Mouse (Mus musculus): ENCODE results near the gene Abi3. TPM values are rescaled to one million over a fixed set of nuclear protein-coding genes. Genes with fewer than 3 reads are reported as not detected.

Gene Abi3
- total and polyA plus RNA-seq, 2 experiments from 2014 or later, result 1.1 to 1.5 TPM

DNA sequence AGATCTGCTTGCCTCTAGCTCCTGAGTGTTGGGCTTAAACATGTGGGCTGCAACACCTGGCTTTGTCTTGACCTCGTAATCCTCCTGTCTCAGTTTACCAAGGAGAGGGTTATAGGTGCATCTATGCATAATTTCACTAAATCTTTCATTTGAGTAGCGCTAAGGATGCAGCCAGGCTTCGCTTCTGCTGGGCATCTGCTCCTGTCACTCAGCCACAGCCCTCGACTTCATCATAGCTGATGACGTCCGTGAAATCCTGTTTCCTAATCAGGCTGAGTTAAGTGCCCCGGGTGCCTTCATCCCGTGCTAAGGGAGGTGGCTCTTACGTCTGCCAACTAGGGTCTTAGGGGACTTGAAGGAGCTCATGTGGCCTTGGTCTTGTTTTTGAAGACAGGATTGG lies 58.3 kb downstream of the Abi3 start:
- no peak for DNase-seq (ENCODE audit: low spot score)
- TF ChIP-seq CTCF (IDR thresholded peaks at IDR 0.05), result no peak
- 58% methylated on average over 9 of the region's 9 CpGs for WGBS

DNA sequence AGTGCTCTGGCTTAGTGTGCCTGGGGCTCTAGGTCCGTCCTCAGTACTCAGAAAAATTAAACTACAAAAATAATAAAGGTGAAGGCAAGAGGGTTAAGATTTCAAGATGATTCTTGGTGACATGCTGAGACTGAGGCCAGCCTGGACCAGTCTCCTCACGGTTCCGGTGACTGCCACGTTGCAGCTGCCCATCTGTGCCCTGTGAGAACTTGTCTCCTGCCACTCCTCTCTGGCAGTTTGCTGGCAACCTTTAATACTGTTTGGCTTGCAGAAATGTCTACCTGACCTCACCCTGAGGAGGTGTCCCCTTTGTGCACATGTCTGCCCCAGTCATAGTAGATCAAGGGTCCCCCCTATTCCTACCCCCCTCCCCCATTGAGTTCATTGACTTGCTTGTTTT lies 58.8 kb downstream of the Abi3 start:
- DNase-seq (ENCODE audit: low spot score) (no peak), ATAC-seq (ENCODE audit: low FRiP score) (no peak)
- Histone ChIP-seq H3K27ac (ENCODE audit: low read depth, low read length) (no peak overlapping the region), H3K27me3 (ENCODE audit: insufficient read depth, low read length) (no peaks in the 10 kb centered on the region), H3K9me3 (ENCODE audit: low read length) (no peaks in the 10 kb centered on the region), H3K36me3 (ENCODE audit: insufficient read depth, low read length) (no peaks in the 10 kb centered on the region), H3K9ac (replicated peaks; ENCODE audit: low read length, poor library complexity, severe bottlenecking) (no peak overlapping the region), H3K4me2 (ENCODE audit: low read depth, low read length, poor library complexity, severe bottlenecking) (no peak overlapping the region), H3K4me1 (ENCODE audit: insufficient read depth, low read length) (no peaks in the 10 kb centered on the region), H3K4me3 (ENCODE audit: low read depth, low read length) (no peak overlapping the region)
- 78% methylated on average over 4 of the region's 4 CpGs for WGBS
- no peak for TF ChIP-seq CTCF (IDR thresholded peaks at IDR 0.05)

More for the DNA sequence above, 58.3 kb downstream of the Abi3 start:
- Histone ChIP-seq H3K4me2 (ENCODE audit: low read depth, low read length, poor library complexity, severe bottlenecking) (no peak overlapping the region), H3K27me3 (ENCODE audit: insufficient read depth, low read length) (no peaks in the 10 kb centered on the region), H3K27ac (ENCODE audit: low read depth, low read length) (no peak overlapping the region), H3K9ac (replicated peaks; ENCODE audit: low read length, poor library complexity, severe bottlenecking) (no peak overlapping the region), H3K4me3 (ENCODE audit: low read depth, low read length) (no peak overlapping the region), H3K9me3 (ENCODE audit: low read length) (no peaks in the 10 kb centered on the region), H3K4me1 (ENCODE audit: insufficient read depth, low read length) (no peaks in the 10 kb centered on the region), H3K36me3 (ENCODE audit: insufficient read depth, low read length) (no peaks in the 10 kb centered on the region)
- ATAC-seq (ENCODE audit: low FRiP score), result no peak

DNA sequence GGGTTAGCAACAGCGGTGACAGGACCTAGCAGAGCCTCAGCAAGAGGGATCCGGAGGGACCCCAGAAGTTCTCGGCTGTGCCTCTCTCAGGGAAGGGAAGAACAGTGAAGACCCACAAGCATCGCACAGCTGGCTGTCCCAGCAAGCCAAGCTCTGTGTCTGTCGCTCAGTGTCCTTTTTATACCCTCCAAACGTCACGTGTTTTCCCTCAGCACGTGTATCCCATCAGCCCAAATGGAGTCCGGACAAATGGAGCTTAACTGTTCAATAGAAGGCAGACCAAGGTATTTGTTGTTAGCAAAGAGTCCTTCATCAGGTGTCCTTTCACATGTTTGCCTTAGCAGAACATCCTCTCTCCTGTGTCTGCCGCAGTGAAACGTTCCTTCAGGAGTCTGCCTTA lies 60.7 kb downstream of the Abi3 start:
- no peaks in the 10 kb centered on the region for H3K4me1 ChIP-seq (ENCODE audit: insufficient read depth, low read length)
- H3K9me3 ChIP-seq (ENCODE audit: low read length), result no peaks in the 10 kb centered on the region
- no peaks in the 10 kb centered on the region; the same call in 1 of the 2 replicates for H3K36me3 ChIP-seq (ENCODE audit: insufficient read depth, low read length)
- 80% methylated on average over 11 of the region's 11 CpGs for WGBS
- H3K27ac ChIP-seq (ENCODE audit: low read depth, low read length), result no peak overlapping the region
- H3K27me3 ChIP-seq (ENCODE audit: insufficient read depth, low read length), result no peaks in the 10 kb centered on the region
- H3K4me3 ChIP-seq (ENCODE audit: low read depth, low read length), result no peak overlapping the region
- no peak for TF ChIP-seq CTCF (IDR thresholded peaks at IDR 0.05)
- DNase-seq (ENCODE audit: low spot score) (no peak), ATAC-seq (ENCODE audit: low FRiP score) (no peak)
- no peak overlapping the region for H3K9ac ChIP-seq (replicated peaks; ENCODE audit: low read length, poor library complexity, severe bottlenecking)
- H3K4me2 ChIP-seq (ENCODE audit: low read depth, low read length, poor library complexity, severe bottlenecking), result no peak overlapping the region

DNA sequence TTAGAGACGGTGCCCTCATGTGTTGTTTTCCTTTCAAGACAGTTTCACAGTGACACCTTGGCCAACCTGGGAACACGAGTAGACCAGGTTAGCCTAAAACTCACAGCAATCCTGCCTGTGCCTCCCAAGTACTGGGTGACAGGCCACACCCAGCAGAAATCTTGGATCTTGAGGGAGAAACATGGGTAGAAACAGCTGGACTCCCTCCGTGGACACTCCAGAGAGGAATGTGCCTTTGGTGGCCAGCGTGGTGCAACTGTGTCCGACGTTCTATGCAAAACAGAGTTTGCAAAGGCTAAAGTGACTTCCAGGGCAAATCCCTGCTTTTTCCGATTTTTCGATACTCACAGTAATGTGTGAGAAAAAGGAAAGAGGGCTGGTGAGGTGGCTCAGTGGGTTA lies 61.8 kb downstream of the Abi3 start:
- DNase-seq (ENCODE audit: low spot score), result no peak
- Histone ChIP-seq H3K9me3 (ENCODE audit: low read length) (no peaks in the 10 kb centered on the region), H3K9ac (replicated peaks; ENCODE audit: low read length, poor library complexity, severe bottlenecking) (no peak overlapping the region), H3K36me3 (ENCODE audit: insufficient read depth, low read length) (no peaks in the 10 kb centered on the region; the same call in 1 of the 2 replicates), H3K4me2 (ENCODE audit: low read depth, low read length, poor library complexity, severe bottlenecking) (no peak overlapping the region), H3K4me1 (ENCODE audit: insufficient read depth, low read length) (no peaks in the 10 kb centered on the region), H3K4me3 (ENCODE audit: low read depth, low read length) (no peak overlapping the region), H3K27ac (ENCODE audit: low read depth, low read length) (no peak overlapping the region), H3K27me3 (ENCODE audit: insufficient read depth, low read length) (no peaks in the 10 kb centered on the region)
- ATAC-seq (ENCODE audit: low FRiP score), result no peak
- WGBS, result 93% methylated on average over 8 of the region's 8 CpGs
- TF ChIP-seq CTCF (IDR thresholded peaks at IDR 0.05), result no peak

Other genes with a start within 250 kb of the Abi3 start
- 132 and 137 TPM in 2 replicates for gene Phb, start 175.5 kb downstream of the Abi3 start, total RNA-seq (2014; rRNA removed)
- gene Phb, start 175.5 kb downstream of the Abi3 start, polyA plus RNA-seq (2015; fragmentation: Nextera tagmentation; extraction: Ambion mirVana), result 207 and 222 TPM in 2 replicates
- 25.3 and 25.7 TPM in 2 replicates for gene Zfp652, start 129.8 kb downstream of the Abi3 start, total RNA-seq (2014; rRNA removed)
- gene Zfp652, start 129.8 kb downstream of the Abi3 start, polyA plus RNA-seq (2015; fragmentation: Nextera tagmentation; extraction: Ambion mirVana), result 12.6 and 13.2 TPM in 2 replicates
- gene B130006D01Rik, start 118.9 kb downstream of the Abi3 start, total RNA-seq (2014; rRNA removed), result 0.66 and 2.1 TPM in 2 replicates
- 0.32 and 0.51 TPM in 2 replicates for gene B130006D01Rik, start 118.9 kb downstream of the Abi3 start, polyA plus RNA-seq (2015; fragmentation: Nextera tagmentation; extraction: Ambion mirVana)
- 0.85 and 2.1 TPM in 2 replicates for gene Phospho1, start 18.0 kb downstream of the Abi3 start, total RNA-seq (2014; rRNA removed)
- not detected in 2 replicates for gene Phospho1, start 18.0 kb downstream of the Abi3 start, polyA plus RNA-seq (2015; fragmentation: Nextera tagmentation; extraction: Ambion mirVana)
- 2.9 and 3.3 TPM in 2 replicates for gene Gngt2, start 5.3 kb downstream of the Abi3 start, total RNA-seq (2014; rRNA removed)
- 2.4 TPM in 2 replicates for gene Gngt2, start 5.3 kb downstream of the Abi3 start, polyA plus RNA-seq (2015; fragmentation: Nextera tagmentation; extraction: Ambion mirVana)
- not detected in 2 replicates for gene B4galnt2, start 72.4 kb upstream of the Abi3 start, total RNA-seq (2014; rRNA removed)
- not detected in 2 replicates for gene B4galnt2, start 72.4 kb upstream of the Abi3 start, polyA plus RNA-seq (2015; fragmentation: Nextera tagmentation; extraction: Ambion mirVana)
- 2.2 and 3.2 TPM in 2 replicates for gene Igf2bp1, start 163.5 kb upstream of the Abi3 start, total RNA-seq (2014; rRNA removed)
- gene Igf2bp1, start 163.5 kb upstream of the Abi3 start, polyA plus RNA-seq (2015; fragmentation: Nextera tagmentation; extraction: Ambion mirVana), result 1.2 and 1.3 TPM in 2 replicates
- gene Gip, start 182.1 kb upstream of the Abi3 start, total RNA-seq (2014; rRNA removed), result not detected in 2 replicates
- not detected in 2 replicates for gene Gip, start 182.1 kb upstream of the Abi3 start, polyA plus RNA-seq (2015; fragmentation: Nextera tagmentation; extraction: Ambion mirVana)
- gene Snf8, start 192.4 kb upstream of the Abi3 start, total RNA-seq (2014; rRNA removed), result 23.2 and 38.6 TPM in 2 replicates
- 114 TPM in 2 replicates for gene Snf8, start 192.4 kb upstream of the Abi3 start, polyA plus RNA-seq (2015; fragmentation: Nextera tagmentation; extraction: Ambion mirVana)
- 59.7 and 62.2 TPM in 2 replicates for gene Ube2z, start 222.9 kb upstream of the Abi3 start, total RNA-seq (2014; rRNA removed)
- gene Ube2z, start 222.9 kb upstream of the Abi3 start, polyA plus RNA-seq (2015; fragmentation: Nextera tagmentation; extraction: Ambion mirVana), result 33.0 and 36.0 TPM in 2 replicates
- gene Atp5g1, start 233.2 kb upstream of the Abi3 start, total RNA-seq (2014; rRNA removed), result 469 and 710 TPM in 2 replicates
- gene Atp5g1, start 233.2 kb upstream of the Abi3 start, polyA plus RNA-seq (2015; fragmentation: Nextera tagmentation; extraction: Ambion mirVana), result 984 and 1,088 TPM in 2 replicates

Measured in midbrain, postnatal 0 days (tissue).